Mouse (Mus musculus): ENCODE measurements around the gene Rufy3. TPM values are rescaled to one million over a fixed set of nuclear protein-coding genes. Genes with fewer than 3 reads are reported as not detected.

The Rufy3 gene
- polyA plus RNA-seq (2017; shearing (Covaris generic)): 10.1 TPM

GRCm38 (mm10) chr5:88564501-88565147 lies at the start of gene Rufy3:
Rufy3 (plus strand) TSS chr5:88565040.

DNA sequence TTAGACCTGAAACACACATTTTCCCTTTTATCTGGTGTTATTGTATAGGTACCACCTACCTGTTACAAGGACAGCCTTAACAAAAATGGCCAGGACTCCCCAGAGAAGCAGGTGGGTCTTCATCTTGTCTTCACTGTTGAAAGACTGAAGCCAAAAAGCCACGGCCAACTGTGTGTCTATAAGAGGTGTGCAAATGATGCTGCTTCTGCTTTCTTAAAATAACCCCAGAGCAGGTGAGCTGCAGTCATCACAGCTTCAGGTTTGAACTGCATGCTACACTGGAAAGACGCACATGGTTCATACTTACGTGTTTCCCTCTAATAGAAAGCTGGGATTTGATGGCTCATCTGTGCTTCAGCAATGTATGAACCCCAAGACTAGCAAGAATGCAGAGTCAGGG lies 37.2 kb upstream of the Rufy3 start, which contains the start of gene Jchain:
Jchain (minus strand) TSS at position 235 of the 400 bp plus-strand sequence.

GRCm38 (mm10) chr5:88554086-88554886 lies 10.6 kb upstream of the Rufy3 start, which contains the start of gene Utp3:
Utp3 (plus strand) TSS chr5:88554462.

GRCm38 (mm10) chr5:88675443-88676387 lies 110.9 kb downstream of the Rufy3 start, which contains the start of gene Grsf1:
Grsf1 (minus strand) TSS chr5:88676171.

Other genes with a start within 250 kb of the Rufy3 start
- not detected for gene Prol1, start 247.7 kb upstream of the Rufy3 start, polyA plus RNA-seq (2017; shearing (Covaris generic))
- not detected for gene Amtn, start 188.9 kb upstream of the Rufy3 start, polyA plus RNA-seq (2017; shearing (Covaris generic))
- gene Ambn, start 109.0 kb upstream of the Rufy3 start, polyA plus RNA-seq (2017; shearing (Covaris generic)): not detected
- not detected for gene Enam, start 77.1 kb upstream of the Rufy3 start, polyA plus RNA-seq (2017; shearing (Covaris generic))
- 1.2 TPM for gene Jchain, start 37.1 kb upstream of the Rufy3 start, polyA plus RNA-seq (2017; shearing (Covaris generic))
- gene Utp3, start 10.6 kb upstream of the Rufy3 start, polyA plus RNA-seq (2017; shearing (Covaris generic)): 96.1 TPM
- 54.3 TPM for gene Grsf1, start 111.1 kb downstream of the Rufy3 start, polyA plus RNA-seq (2017; shearing (Covaris generic))
- gene Mob1b, start 155.8 kb downstream of the Rufy3 start, polyA plus RNA-seq (2017; shearing (Covaris generic)): 11.5 TPM
- 62.5 TPM for gene Dck, start 200.0 kb downstream of the Rufy3 start, polyA plus RNA-seq (2017; shearing (Covaris generic))

All from CD4-positive, CD25-positive, alpha-beta regulatory T cell (primary cell).